Mouse (Mus musculus) olfactory bulb, adult 2 months (tissue): ENCODE results near the gene Ttc22. TPM values are rescaled to one million over a fixed set of nuclear protein-coding genes. Genes with fewer than 3 reads are reported as not detected.

Experiments used
- H3K27ac ChIP-seq: fragments of 200-500 bp; 2 replicates; pipeline ENCODE4 v1.5.1; 2012; ENCODE audit warnings: low read depth, low read length; ENCODE audit not compliant: insufficient read depth
- H3K4me1 ChIP-seq: fragments of 200-500 bp; 2 replicates; pipeline ENCODE4 v1.6.1; 2012; ENCODE audit warnings: low read length; ENCODE audit not compliant: control insufficient read depth, insufficient read depth
- H3K4me3 ChIP-seq: fragments of 200-500 bp; 2 replicates; pipeline ENCODE4 v1.5.1; 2012; ENCODE audit warnings: mild to moderate bottlenecking, low read depth, low read length, moderate library complexity; ENCODE audit not compliant: insufficient read depth
- CTCF ChIP-seq: fragments of 200-500 bp; IDR thresholded peaks from 2 replicates; pipeline ENCODE4 v1.5.1; 2012; ENCODE audit warnings: low read depth, mild to moderate bottlenecking, low read length, moderate library complexity; ENCODE audit not compliant: insufficient read depth
- POLR2A ChIP-seq: fragments of 200-500 bp; IDR thresholded peaks from 2 replicates; pipeline ENCODE4 v1.6.1; 2012; ENCODE audit warnings: mild to moderate bottlenecking, low read depth, low read length, moderate library complexity; ENCODE audit not compliant: insufficient read depth
- WGBS: fragments of 180-500 bp; shearing (Covaris S2); methylation state at CpG from one replicate; pipeline ENCODE4 v1.1.7; 2018; 5-methylcytosine and 5-hydroxymethylcytosine counted together
- polyA plus RNA-seq: library from polyadenylated mRNA; stranded (reverse); fragments of >200 nt; gene quantifications from 2 replicates; pipeline ENCODE4 v1.2.4, GENCODE M21; 2012; ENCODE audit warnings: low replicate concordance; ENCODE audit not compliant: missing spikeins, insufficient read depth, insufficient read length

Gene Ttc22
- polyA plus RNA-seq, 1 experiment = not detected

DNA sequence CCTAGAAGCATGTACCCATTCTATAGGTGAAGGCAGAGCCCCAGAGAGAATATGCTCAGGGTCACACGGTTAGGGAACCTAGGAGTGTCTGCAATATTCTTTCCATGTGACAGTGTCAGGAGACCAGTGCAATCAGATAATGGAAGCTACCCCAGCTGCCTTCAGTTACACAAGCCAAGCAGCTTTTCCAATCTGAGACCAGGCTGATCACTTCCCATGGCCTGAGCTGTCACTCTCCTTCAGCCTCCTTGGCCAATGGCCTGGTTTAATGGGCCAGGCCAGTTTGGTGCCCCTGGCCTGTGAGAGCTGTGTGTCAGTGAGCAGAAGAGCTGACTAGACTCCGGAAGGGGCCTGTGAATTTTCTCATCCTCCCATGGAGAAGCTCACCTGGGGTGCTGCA lies 43.0 kb downstream of the Ttc22 start:
- TF ChIP-seq CTCF (no peak), POLR2A (no peak)
- Histone ChIP-seq H3K4me1 (no peaks in the 10 kb centered on the region), H3K4me3 (no peak overlapping the region), H3K27ac (no peak overlapping the region)
- 94% methylated on average over 2 of the region's 2 CpGs for WGBS

DNA sequence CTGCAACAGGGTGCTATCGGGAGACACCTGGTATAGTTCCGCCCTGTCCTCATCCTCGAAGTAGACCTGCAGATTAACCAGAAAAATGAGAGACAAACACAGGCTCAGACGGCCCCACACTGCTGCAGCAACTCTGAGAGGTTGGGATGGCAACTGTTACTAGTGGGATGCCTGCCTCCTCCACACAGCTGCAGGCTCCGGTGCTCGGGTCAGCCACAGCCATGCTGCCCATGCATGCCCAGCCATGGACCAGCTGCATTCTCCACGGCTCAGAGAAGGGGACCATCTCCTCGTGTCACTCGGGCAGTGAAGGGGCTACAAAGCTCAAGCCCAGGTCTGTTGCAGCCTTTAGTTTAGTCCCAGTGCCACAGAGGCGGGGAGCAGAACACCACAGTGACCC lies 43.4 kb downstream of the Ttc22 start:
- no peak overlapping the region for H3K27ac ChIP-seq
- TF ChIP-seq POLR2A = no peak
- no peak for TF ChIP-seq CTCF
- no peaks in the 10 kb centered on the region for H3K4me1 ChIP-seq
- no peak overlapping the region for H3K4me3 ChIP-seq
- 94% methylated on average over 10 of the region's 10 CpGs for WGBS

DNA sequence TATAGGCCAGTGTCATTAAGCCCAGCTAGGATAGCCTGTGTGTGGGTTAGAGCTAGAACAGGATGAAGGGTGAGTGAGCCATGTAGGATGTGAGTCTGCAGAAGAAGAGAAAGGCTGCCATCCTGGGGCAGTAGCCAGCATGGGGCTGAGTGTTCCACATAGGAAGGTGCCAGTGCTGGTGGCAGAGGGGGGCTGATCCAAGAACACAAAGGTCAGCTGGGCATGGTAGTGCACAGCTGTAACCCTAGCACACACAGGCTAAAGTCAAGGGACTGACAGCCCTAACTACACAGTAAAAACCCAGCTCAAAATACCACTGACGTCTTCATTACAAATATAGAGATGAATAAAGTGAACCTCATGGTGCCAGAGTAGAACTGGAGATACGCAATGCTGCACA lies 44.3 kb downstream of the Ttc22 start:
- H3K4me1 ChIP-seq = no peaks in the 10 kb centered on the region
- WGBS = 90% methylated on average over 2 of the region's 2 CpGs
- no peak overlapping the region for H3K4me3 ChIP-seq
- H3K27ac ChIP-seq = no peak overlapping the region
- no peak for TF ChIP-seq POLR2A
- TF ChIP-seq CTCF = no peak

DNA sequence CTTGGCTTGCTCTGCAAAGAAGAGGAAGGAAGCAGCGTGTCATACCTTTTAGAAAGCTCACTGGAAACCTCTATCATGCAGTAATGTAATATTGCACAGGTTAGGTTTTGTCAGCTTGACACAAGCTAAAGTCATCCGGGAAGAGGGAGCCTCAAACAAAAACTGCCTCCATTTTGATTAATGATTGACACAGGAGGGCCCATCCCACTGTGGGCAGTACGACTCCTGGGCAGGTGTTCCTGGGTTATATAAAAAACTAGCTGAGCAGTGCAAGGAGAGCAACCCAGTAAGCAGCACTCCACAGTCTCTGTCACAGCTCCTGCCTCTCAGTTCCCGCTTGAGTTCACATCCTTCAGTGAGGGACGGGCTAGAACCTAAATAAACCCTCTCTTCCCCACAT lies 54.5 kb downstream of the Ttc22 start:
- TF ChIP-seq CTCF (no peak), POLR2A (no peak)
- 90% methylated on average over 5 of the region's 5 CpGs for WGBS

DNA sequence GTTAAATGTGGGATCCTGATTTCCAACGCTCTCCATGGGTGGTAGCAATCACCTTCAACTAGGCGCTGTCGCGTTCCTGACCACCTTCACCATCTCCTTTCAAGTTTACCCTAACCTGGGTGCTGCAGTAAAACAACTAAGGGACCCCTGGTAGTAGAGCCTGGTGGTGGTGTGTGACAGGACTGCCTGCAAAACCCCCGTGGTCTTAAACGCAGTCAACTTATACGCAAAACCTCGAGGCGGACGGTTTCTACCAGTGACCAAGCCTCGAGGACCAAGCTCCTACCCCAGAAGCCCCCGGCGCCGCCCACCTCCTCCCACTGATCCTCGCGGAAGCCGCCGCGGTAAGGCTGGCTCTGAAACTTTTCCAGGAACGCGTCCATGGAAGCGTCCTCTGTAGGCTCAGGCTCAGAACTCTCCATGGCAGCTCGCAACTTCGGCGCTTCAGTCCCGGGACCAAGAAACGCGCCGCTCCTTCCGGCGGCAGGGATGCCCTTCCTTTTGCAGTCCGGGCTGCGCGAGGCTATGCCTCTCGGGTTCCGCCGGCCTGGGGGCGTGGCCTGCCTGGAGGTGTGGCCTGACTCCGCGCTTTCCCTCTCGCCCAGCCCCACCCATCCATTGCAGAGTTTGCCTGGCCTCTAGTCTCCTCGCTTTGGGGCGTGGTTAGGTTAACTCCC lies 56.3 kb downstream of the Ttc22 start, which contains the start of gene Ttc4:
TSS of gene Ttc4 (minus strand) at position 503 of the 677 bp plus-strand sequence.
- no peak for TF ChIP-seq CTCF
- TF ChIP-seq POLR2A = peak; percentile 68
- peak within 1 kb of the TSS; percentile 82 for H3K4me3 ChIP-seq
- peaks cover 3% of the 10 kb centered on the region; the same call in 1 of the 2 replicates for H3K4me1 ChIP-seq
- under 1% methylated on average over 43 of the region's 43 CpGs for WGBS
- no peak within 1 kb of the TSS for H3K27ac ChIP-seq

More for the DNA sequence above, 54.5 kb downstream of the Ttc22 start:
- Histone ChIP-seq H3K4me1 (peaks cover 3% of the 10 kb centered on the region; the same call in 1 of the 2 replicates), H3K27ac (no peak overlapping the region), H3K4me3 (no peak overlapping the region)

DNA sequence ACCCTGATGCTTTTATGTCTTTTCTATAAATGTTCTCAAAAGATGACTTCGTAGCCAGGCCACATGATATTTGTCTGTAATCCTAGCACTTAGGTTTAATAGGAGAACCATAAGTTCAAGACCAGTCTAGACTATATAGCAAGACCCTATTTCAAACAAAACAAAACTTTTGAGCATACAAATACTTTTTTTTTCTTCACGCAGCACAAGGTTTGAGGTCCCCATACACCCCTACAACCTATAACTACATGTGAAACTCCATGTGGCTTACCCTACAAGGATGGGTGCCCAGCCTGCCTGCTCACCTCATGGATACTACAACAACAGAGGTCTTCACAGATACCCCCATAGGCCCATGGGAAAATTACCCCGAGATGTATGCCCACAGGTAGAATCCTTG lies 56.9 kb downstream of the Ttc22 start:
- H3K4me1 ChIP-seq = peaks cover 3% of the 10 kb centered on the region; the same call in 1 of the 2 replicates
- H3K4me3 ChIP-seq = peak overlapping the region; percentile 82
- 51% methylated on average over 3 of the region's 3 CpGs for WGBS
- H3K27ac ChIP-seq = no peak overlapping the region
- TF ChIP-seq POLR2A (no peak), CTCF (no peak)

DNA sequence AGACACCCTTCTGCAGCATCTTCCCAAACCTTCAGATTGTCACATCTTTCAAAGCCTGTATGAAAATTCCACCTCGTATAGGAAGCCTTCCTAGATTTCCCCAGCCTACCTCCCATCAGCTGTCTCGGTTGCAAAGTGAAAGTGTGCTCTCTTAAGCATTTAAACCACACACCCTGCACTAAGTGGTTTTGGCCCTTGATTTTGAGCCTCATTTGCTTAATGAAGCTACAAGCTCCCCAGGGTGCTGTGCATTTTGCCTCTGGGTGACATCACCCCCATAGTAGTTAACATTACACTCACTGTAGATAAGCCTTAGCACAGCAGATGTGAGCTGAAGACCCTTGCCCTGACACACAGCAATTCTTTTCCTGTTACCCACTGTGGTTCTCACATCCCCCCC lies 58.7 kb downstream of the Ttc22 start:
- Histone ChIP-seq H3K4me3 (no peak overlapping the region), H3K4me1 (peaks cover 3% of the 10 kb centered on the region; the same call in 1 of the 2 replicates), H3K27ac (no peak overlapping the region)
- WGBS = 40% methylated on average over 2 of the region's 2 CpGs
- TF ChIP-seq CTCF = no peak
- TF ChIP-seq POLR2A = no peak

DNA sequence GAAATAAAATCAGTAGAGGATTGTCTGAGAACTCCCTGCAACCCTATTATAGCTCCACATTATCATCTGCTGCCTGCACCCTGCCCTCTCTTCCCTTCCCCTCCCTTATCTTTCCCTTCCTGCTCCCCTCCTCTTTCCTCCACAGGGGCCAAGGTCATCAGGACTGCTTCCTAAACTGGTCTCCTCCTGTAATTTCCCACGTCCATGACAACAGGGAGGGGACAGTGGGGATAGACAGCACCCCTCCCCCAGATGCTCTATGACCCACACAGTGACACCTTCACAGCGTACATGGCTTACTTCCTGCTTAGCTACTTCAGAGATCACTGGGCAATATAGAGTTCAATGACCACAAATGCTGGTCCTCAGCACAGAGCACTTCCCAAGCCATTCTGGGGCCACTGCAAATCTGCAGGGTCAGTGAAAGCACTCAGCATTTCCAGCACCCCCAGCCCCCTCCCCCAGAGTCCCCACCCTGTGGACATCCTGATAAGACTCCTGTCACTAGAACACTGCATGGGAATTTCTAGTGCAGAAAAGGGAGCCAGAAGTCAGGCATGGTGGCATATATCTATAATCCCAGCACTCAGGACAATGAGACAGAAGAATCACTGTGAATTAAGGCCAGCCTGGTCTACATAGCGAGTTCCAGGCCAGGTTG lies 66.5 kb downstream of the Ttc22 start:
- WGBS = 62% methylated on average over 3 of the region's 3 CpGs
- Histone ChIP-seq H3K4me1 (no peaks in the 10 kb centered on the region), H3K27ac (no peak overlapping the region), H3K4me3 (no peak overlapping the region)
- TF ChIP-seq POLR2A = no peak
- no peak for TF ChIP-seq CTCF

Other genes with a start within 250 kb of the Ttc22 start
- not detected in 2 replicates for gene Pcsk9, start 158.1 kb upstream of the Ttc22 start, polyA plus RNA-seq
- gene Bsnd, start 130.1 kb upstream of the Ttc22 start, polyA plus RNA-seq = not detected in 2 replicates
- gene Dhcr24, start 61.4 kb upstream of the Ttc22 start, polyA plus RNA-seq = not detected in 2 replicates
- gene Lexm, start 5.2 kb upstream of the Ttc22 start, polyA plus RNA-seq = not detected in 2 replicates
- gene Pars2, start 28.6 kb downstream of the Ttc22 start, polyA plus RNA-seq = not detected in 2 replicates
- not detected in 2 replicates for gene Ttc4, start 56.5 kb downstream of the Ttc22 start, polyA plus RNA-seq
- not detected in 2 replicates for gene Mroh7, start 108.5 kb downstream of the Ttc22 start, polyA plus RNA-seq
- gene Fam151a, start 111.5 kb downstream of the Ttc22 start, polyA plus RNA-seq = not detected in 2 replicates
- gene Acot11, start 182.6 kb downstream of the Ttc22 start, polyA plus RNA-seq = not detected in 2 replicates